Mouse (Mus musculus): ENCODE data around the gene Lce1m. TPM values are rescaled to one million over a fixed set of nuclear protein-coding genes. Genes with fewer than 3 reads are reported as not detected.

The Lce1m gene
- polyA plus RNA-seq, 1 experiment from 2014 or later: not detected

DNA sequence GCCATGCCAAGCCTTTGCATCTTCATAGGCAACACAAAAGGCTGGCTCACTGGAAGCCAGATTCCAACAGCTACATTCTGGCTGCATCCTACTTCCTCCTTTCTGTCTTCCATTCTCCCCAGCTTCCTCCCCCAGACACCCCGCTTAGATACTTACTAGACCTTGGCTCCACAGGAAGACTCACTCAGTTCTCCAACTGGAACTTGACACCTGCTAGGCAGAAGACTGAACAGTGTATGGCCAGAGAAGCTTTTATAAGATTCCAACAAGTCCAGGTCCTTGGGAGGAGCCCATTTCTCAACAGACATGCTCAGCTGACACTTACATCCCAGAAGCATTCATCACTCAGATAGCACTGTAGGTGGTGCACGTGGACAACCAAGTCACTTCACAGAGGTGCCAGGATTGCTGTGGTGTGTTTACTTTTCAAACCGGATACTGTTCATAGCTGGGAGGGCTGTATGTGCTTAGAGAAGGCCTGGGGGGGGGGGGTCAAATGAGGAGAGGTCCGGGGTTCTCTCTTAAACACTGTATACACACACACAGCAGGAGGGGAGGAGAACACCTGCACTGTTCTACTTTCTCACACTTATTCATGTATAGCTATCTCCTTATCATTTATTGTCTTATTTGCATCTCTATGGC lies 3.3 kb downstream of the Lce1m start, which contains the start of gene Crct1:
Gene Crct1, minus strand, starts transcription at position 228 of the 645 bp plus-strand sequence.
- 0 out of 2 replicates have a peak, but pooled peaks cover 3% of the 10 kb centered on the region for H3K4me1 ChIP-seq (ENCODE audit: control insufficient read depth, insufficient read depth, low read length)
- no peaks in the 10 kb centered on the region for H3K36me3 ChIP-seq (ENCODE audit: control insufficient read depth, insufficient read depth, low read length)
- peak within 1 kb of the TSS; percentile 87 for H3K4me2 ChIP-seq (ENCODE audit: low read depth, low read length)
- DNase-seq (ENCODE audit: low spot score) (no peak), ATAC-seq (ENCODE audit: low read depth) (no peak)
- peak within 1 kb of the TSS; percentile 53; the same call in 1 of the 2 replicates for H3K27ac ChIP-seq (replicated peaks; ENCODE audit: low read depth, low read length)
- peak within 1 kb of the TSS; percentile 64 for H3K9ac ChIP-seq (ENCODE audit: low read depth, low read length)
- peak within 1 kb of the TSS; percentile 46 for H3K4me3 ChIP-seq (ENCODE audit: low read depth, low read length)
- H3K9me3 ChIP-seq (ENCODE audit: control insufficient read depth, low read length): no peaks in the 10 kb centered on the region
- no peaks in the 10 kb centered on the region; the same call in 1 of the 2 replicates for H3K27me3 ChIP-seq (replicated peaks; ENCODE audit: control insufficient read depth, insufficient read depth, low read length)
- WGBS: 60% methylated on average over 4 of the region's 4 CpGs

DNA sequence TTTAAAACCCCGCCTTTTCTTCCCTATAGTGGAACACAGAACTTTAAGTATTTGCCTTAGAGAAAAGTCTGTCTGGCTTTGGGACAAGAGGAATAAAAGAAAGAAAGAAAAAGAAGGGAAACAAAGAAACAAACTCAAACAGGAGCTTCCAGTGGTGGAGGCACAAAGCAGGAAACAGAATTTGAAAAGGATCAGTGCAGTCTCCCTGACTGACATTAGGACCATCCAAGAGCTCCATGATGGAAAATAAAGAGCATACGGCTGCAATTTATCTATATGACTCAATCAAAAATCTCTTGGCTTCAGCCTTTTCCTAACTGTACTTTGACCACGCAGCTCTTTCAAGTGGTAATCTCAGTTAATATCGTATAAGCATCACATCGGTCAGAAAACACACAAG lies 4.0 kb downstream of the Lce1m start:
- no peaks in the 10 kb centered on the region; the same call in 1 of the 2 replicates for H3K27me3 ChIP-seq (replicated peaks; ENCODE audit: control insufficient read depth, insufficient read depth, low read length)
- DNase-seq (ENCODE audit: low spot score): no peak
- H3K27ac ChIP-seq (replicated peaks; ENCODE audit: low read depth, low read length): 0 out of 2 replicates have a peak overlapping the region, but pooled peaks have one; percentile 53
- peak overlapping the region; percentile 46 for H3K4me3 ChIP-seq (ENCODE audit: low read depth, low read length)
- H3K4me1 ChIP-seq (ENCODE audit: control insufficient read depth, insufficient read depth, low read length): 0 out of 2 replicates have a peak, but pooled peaks cover 3% of the 10 kb centered on the region
- H3K36me3 ChIP-seq (ENCODE audit: control insufficient read depth, insufficient read depth, low read length): no peaks in the 10 kb centered on the region
- no peaks in the 10 kb centered on the region for H3K9me3 ChIP-seq (ENCODE audit: control insufficient read depth, low read length)
- ATAC-seq (ENCODE audit: low read depth): no peak
- H3K4me2 ChIP-seq (ENCODE audit: low read depth, low read length): peak overlapping the region; percentile 87
- WGBS: 24% methylated on average over 5 of the region's 5 CpGs
- H3K9ac ChIP-seq (ENCODE audit: low read depth, low read length): peak overlapping the region; percentile 64

DNA sequence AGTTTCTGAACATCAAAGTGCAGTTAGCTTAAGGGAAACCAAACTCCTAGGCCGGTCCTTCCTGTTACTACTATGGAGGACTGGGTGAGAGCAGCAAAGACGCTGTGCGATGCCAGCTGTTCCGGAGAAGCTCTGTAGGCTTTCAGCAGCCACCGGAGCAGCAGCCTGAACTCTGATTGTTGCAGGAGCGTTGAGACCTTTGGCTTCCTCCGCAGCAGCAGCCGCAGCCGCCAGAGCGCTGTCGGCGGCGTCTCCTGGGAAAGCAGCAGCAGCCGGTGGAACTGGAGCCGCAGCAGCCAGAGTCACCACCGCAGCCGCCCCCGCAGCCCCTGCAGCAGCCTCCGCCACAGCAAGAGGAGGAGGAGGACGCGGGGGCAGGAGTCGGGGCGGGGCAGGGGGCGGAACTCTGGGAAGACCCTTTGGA lies 4.5 kb downstream of the Lce1m start:
- H3K9ac ChIP-seq (ENCODE audit: low read depth, low read length): peak overlapping the region; percentile 64
- WGBS: 2% methylated on average over 19 of the region's 24 CpGs
- peak overlapping the region; percentile 53; the same call in 1 of the 2 replicates for H3K27ac ChIP-seq (replicated peaks; ENCODE audit: low read depth, low read length)
- DNase-seq (ENCODE audit: low spot score): peak; percentile 83
- H3K4me3 ChIP-seq (ENCODE audit: low read depth, low read length): peak overlapping the region; percentile 46
- peak; percentile 92 for ATAC-seq (ENCODE audit: low read depth)
- 0 out of 2 replicates have a peak, but pooled peaks cover 3% of the 10 kb centered on the region for H3K4me1 ChIP-seq (ENCODE audit: control insufficient read depth, insufficient read depth, low read length)
- peak overlapping the region; percentile 87 for H3K4me2 ChIP-seq (ENCODE audit: low read depth, low read length)
- H3K36me3 ChIP-seq (ENCODE audit: control insufficient read depth, insufficient read depth, low read length): no peaks in the 10 kb centered on the region
- H3K9me3 ChIP-seq (ENCODE audit: control insufficient read depth, low read length): no peaks in the 10 kb centered on the region
- no peaks in the 10 kb centered on the region; the same call in 1 of the 2 replicates for H3K27me3 ChIP-seq (replicated peaks; ENCODE audit: control insufficient read depth, insufficient read depth, low read length)

- no peak overlapping the region for H3K27ac ChIP-seq (replicated peaks; ENCODE audit: low read depth, low read length)
- 71% methylated on average over 4 of the region's 4 CpGs for WGBS
- H3K4me2 ChIP-seq (ENCODE audit: low read depth, low read length): no peak overlapping the region
- H3K27me3 ChIP-seq (replicated peaks; ENCODE audit: control insufficient read depth, insufficient read depth, low read length): no peaks in the 10 kb centered on the region
- no peak for DNase-seq (ENCODE audit: low spot score)
- no peak overlapping the region for H3K9ac ChIP-seq (ENCODE audit: low read depth, low read length)
- no peaks in the 10 kb centered on the region for H3K4me1 ChIP-seq (ENCODE audit: control insufficient read depth, insufficient read depth, low read length)
- H3K4me3 ChIP-seq (ENCODE audit: low read depth, low read length): no peak overlapping the region
- no peaks in the 10 kb centered on the region for H3K9me3 ChIP-seq (ENCODE audit: control insufficient read depth, low read length)
- no peaks in the 10 kb centered on the region for H3K36me3 ChIP-seq (ENCODE audit: control insufficient read depth, insufficient read depth, low read length)
- no peak for ATAC-seq (ENCODE audit: low read depth)
Measured at GRCm38 (mm10) chr3:93002843-93003242, 16.0 kb downstream of the Lce1m start.

GRCm38 (mm10) chr3:93000621-93001020 lies 18.2 kb downstream of the Lce1m start:
- no peak overlapping the region for H3K27ac ChIP-seq (replicated peaks; ENCODE audit: low read depth, low read length)
- H3K9ac ChIP-seq (ENCODE audit: low read depth, low read length): no peak overlapping the region
- no peak overlapping the region for H3K4me3 ChIP-seq (ENCODE audit: low read depth, low read length)
- no peaks in the 10 kb centered on the region for H3K27me3 ChIP-seq (replicated peaks; ENCODE audit: control insufficient read depth, insufficient read depth, low read length)
- H3K9me3 ChIP-seq (ENCODE audit: control insufficient read depth, low read length): no peaks in the 10 kb centered on the region
- 77% methylated on average over 3 of the region's 3 CpGs for WGBS
- DNase-seq (ENCODE audit: low spot score) (no peak), ATAC-seq (ENCODE audit: low read depth) (no peak)
- H3K4me1 ChIP-seq (ENCODE audit: control insufficient read depth, insufficient read depth, low read length): no peaks in the 10 kb centered on the region
- H3K4me2 ChIP-seq (ENCODE audit: low read depth, low read length): no peak overlapping the region
- H3K36me3 ChIP-seq (ENCODE audit: control insufficient read depth, insufficient read depth, low read length): no peaks in the 10 kb centered on the region

GRCm38 (mm10) chr3:92998691-92999090 lies 20.2 kb downstream of the Lce1m start:
- ATAC-seq (ENCODE audit: low read depth) (peak; percentile 79), DNase-seq (ENCODE audit: low spot score) (peak; percentile 84)
- Histone ChIP-seq H3K4me1 (ENCODE audit: control insufficient read depth, insufficient read depth, low read length) (no peaks in the 10 kb centered on the region), H3K36me3 (ENCODE audit: control insufficient read depth, insufficient read depth, low read length) (no peaks in the 10 kb centered on the region), H3K4me2 (ENCODE audit: low read depth, low read length) (no peak overlapping the region), H3K27ac (replicated peaks; ENCODE audit: low read depth, low read length) (no peak overlapping the region), H3K27me3 (replicated peaks; ENCODE audit: control insufficient read depth, insufficient read depth, low read length) (no peaks in the 10 kb centered on the region), H3K4me3 (ENCODE audit: low read depth, low read length) (no peak overlapping the region), H3K9ac (ENCODE audit: low read depth, low read length) (no peak overlapping the region), H3K9me3 (ENCODE audit: control insufficient read depth, low read length) (no peaks in the 10 kb centered on the region)
- 4% methylated on average over 7 of the region's 7 CpGs for WGBS

GRCm38 (mm10) chr3:92991926-92992325 lies 26.9 kb downstream of the Lce1m start, which contains the start of gene Lce3f:
TSS of gene Lce3f (plus strand) at chr3:92992226.
- DNase-seq (ENCODE audit: low spot score): no peak
- no peaks in the 10 kb centered on the region for H3K9me3 ChIP-seq (ENCODE audit: control insufficient read depth, low read length)
- no peaks in the 10 kb centered on the region for H3K36me3 ChIP-seq (ENCODE audit: control insufficient read depth, insufficient read depth, low read length)
- H3K27me3 ChIP-seq (replicated peaks; ENCODE audit: control insufficient read depth, insufficient read depth, low read length): no peaks in the 10 kb centered on the region
- no peaks in the 10 kb centered on the region for H3K4me1 ChIP-seq (ENCODE audit: control insufficient read depth, insufficient read depth, low read length)
- no peak within 1 kb of the TSS for H3K9ac ChIP-seq (ENCODE audit: low read depth, low read length)
- no peak within 1 kb of the TSS for H3K4me2 ChIP-seq (ENCODE audit: low read depth, low read length)
- H3K4me3 ChIP-seq (ENCODE audit: low read depth, low read length): no peak within 1 kb of the TSS
- no peak within 1 kb of the TSS for H3K27ac ChIP-seq (replicated peaks; ENCODE audit: low read depth, low read length)
- ATAC-seq (ENCODE audit: low read depth): no peak

GRCm38 (mm10) chr3:92978484-92978883 lies 40.4 kb downstream of the Lce1m start:
- no peaks in the 10 kb centered on the region for H3K4me1 ChIP-seq (ENCODE audit: control insufficient read depth, insufficient read depth, low read length)
- no peak for ATAC-seq (ENCODE audit: low read depth)
- WGBS: 62% methylated on average over 2 of the region's 2 CpGs
- no peak overlapping the region for H3K4me3 ChIP-seq (ENCODE audit: low read depth, low read length)
- no peak overlapping the region for H3K27ac ChIP-seq (replicated peaks; ENCODE audit: low read depth, low read length)
- no peak for DNase-seq (ENCODE audit: low spot score)
- no peak overlapping the region for H3K4me2 ChIP-seq (ENCODE audit: low read depth, low read length)
- H3K27me3 ChIP-seq (replicated peaks; ENCODE audit: control insufficient read depth, insufficient read depth, low read length): no peaks in the 10 kb centered on the region
- H3K36me3 ChIP-seq (ENCODE audit: control insufficient read depth, insufficient read depth, low read length): no peaks in the 10 kb centered on the region
- no peaks in the 10 kb centered on the region for H3K9me3 ChIP-seq (ENCODE audit: control insufficient read depth, low read length)
- no peak overlapping the region for H3K9ac ChIP-seq (ENCODE audit: low read depth, low read length)

Data from embryonic facial prominence, embryonic 14.5 days (tissue).